Mouse (Mus musculus) layer of hippocampus, adult 18-20 months (tissue): ENCODE data around the gene Sv2b. TPM values are rescaled to one million over a fixed set of nuclear protein-coding genes. Genes with fewer than 3 reads are reported as not detected.

Experiments
- DNase-seq, 2 experiments: peaks; one replicate each; pipeline ENCODE4 v3.0.0; 2022; ENCODE audit warnings: low spot score in 2 of 2
- total RNA-seq, 2 experiments: library from RNA; stranded (reverse); gene quantifications; 2 replicates each; pipeline ENCODE4 v1.2.3; 2021

Gene Sv2b
- total RNA-seq, 2 experiments from 2014 or later, result 305 to 312 TPM

- peak in 1 of 2 experiments; percentile 70 for DNase-seq
These were observed 198.4 kb downstream of the Sv2b start for GRCm38 (mm10) chr7:75110689-75111088.

GRCm38 (mm10) chr7:75107441-75107840 lies 201.6 kb downstream of the Sv2b start:
- peak; percentile 32 to 69 for DNase-seq

- no peak for DNase-seq
These were observed 205.2 kb downstream of the Sv2b start for GRCm38 (mm10) chr7:75103900-75104299.

GRCm38 (mm10) chr7:75102536-75103332 lies 206.3 kb downstream of the Sv2b start:
- no peak for DNase-seq

- DNase-seq, result no peak
These were observed 223.6 kb downstream of the Sv2b start for GRCm38 (mm10) chr7:75085473-75085872.

GRCm38 (mm10) chr7:75080163-75080562 lies 228.9 kb downstream of the Sv2b start:
- no peak for DNase-seq

- peak; percentile 21 to 74 for DNase-seq
These were observed 231.4 kb downstream of the Sv2b start for GRCm38 (mm10) chr7:75077560-75078208.

Other genes with a start within 250 kb of the Sv2b start
- gene Akap13, start 146.3 kb upstream of the Sv2b start, total RNA-seq, result 10 to 100 TPM; 53.7 to 59.6 TPM